Mouse (Mus musculus) cerebral cortex, adult 2 months (tissue): ENCODE results near the gene Btbd35f14.

Source experiments
- WGBS: fragments of 180-500 bp; shearing (Covaris S2); methylation state at CpG from one replicate; pipeline ENCODE4 v1.1.7; 2018; 5-methylcytosine and 5-hydroxymethylcytosine counted together

Btbd35f14 gene

DNA sequence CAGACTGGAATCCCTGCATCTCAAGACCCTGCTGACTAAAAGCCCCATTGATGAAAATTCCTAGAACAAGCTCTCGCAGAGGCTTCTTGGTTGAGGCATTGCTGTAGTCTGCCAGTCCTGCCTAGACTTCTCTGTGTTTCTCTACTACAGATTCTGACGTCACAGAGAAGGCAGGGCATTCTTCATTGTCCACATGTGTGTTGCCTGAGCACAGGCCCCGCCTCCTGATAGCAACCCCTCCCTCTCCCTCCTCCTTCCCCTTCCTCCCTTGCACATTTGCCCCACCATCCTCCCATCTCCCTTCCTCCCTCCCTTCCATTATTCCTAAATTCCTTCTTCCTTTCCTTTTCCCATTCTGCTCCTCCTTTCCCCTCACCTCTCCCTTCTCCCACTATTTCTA is at the start of gene Btbd35f14:
Gene Btbd35f14 (minus strand): TSS at position 101 of the 400 bp plus-strand sequence.
- WGBS = no CpG with 5 or more reads among the region's 3 CpGs

GRCm38 (mm10) chrX:33656872-33657271 is 45.3 kb downstream of the Btbd35f14 start, which contains the start of gene Btbd35f13:
Gene Btbd35f13 (plus strand): TSS chrX:33657172.
- 86% methylated on average over 2 of the region's 3 CpGs for WGBS
